Mouse (Mus musculus) G1E (cell line): Measurements from ENCODE around the gene Wfs1. TPM values are rescaled to one million over a fixed set of nuclear protein-coding genes. Genes with fewer than 3 reads are reported as not detected.

Source experiments
- ATAC-seq: 2 replicates; pipeline ENCODE4 v1.8.0; 2016; ENCODE audit warnings: mild to moderate bottlenecking; ENCODE audit not compliant: insufficient number of reproducible peaks, poor library complexity, low FRiP score, severe bottlenecking; ENCODE audit errors: extremely low read depth
- DNase-seq: peaks from one replicate; pipeline ENCODE4 v3.0.0; 2012; ENCODE audit warnings: low spot score
- H3K27me3 ChIP-seq: 2 replicates; pipeline ENCODE4 v1.6.1; 2012; ENCODE audit warnings: mild to moderate bottlenecking, low read length, inconsistent platforms; ENCODE audit not compliant: insufficient read depth
- H3K36me3 ChIP-seq: replicated peaks from 2 replicates; pipeline ENCODE3; 2012; ENCODE audit warnings: mild to moderate bottlenecking, inconsistent platforms
- H3K4me1 ChIP-seq: 2 replicates; pipeline ENCODE4 v1.6.1; 2012; ENCODE audit warnings: low read depth, low read length, inconsistent platforms, mixed read lengths; ENCODE audit not compliant: insufficient read depth
- H3K4me3 ChIP-seq: 2 replicates; pipeline ENCODE4 v1.5.1; 2012; ENCODE audit warnings: low read depth, mild to moderate bottlenecking, inconsistent platforms, low read length, moderate library complexity, mixed read lengths
- H3K9me3 ChIP-seq: replicated peaks from 2 replicates; pipeline ENCODE4 v1.6.1; 2012; ENCODE audit warnings: inconsistent platforms
- CTCF ChIP-seq: IDR thresholded peaks from 2 replicates; pipeline ENCODE4 v1.5.1; 2012; ENCODE audit warnings: low read depth, low read length, inconsistent platforms, mixed read lengths
- GATA1 ChIP-seq: IDR thresholded peaks from 2 replicates; pipeline ENCODE4 v1.6.1; 2012; ENCODE audit warnings: borderline replicate concordance, low read length, inconsistent platforms, mixed read lengths
- GATA2 ChIP-seq: IDR thresholded peaks from 2 replicates; pipeline ENCODE4 v1.6.1; 2012; ENCODE audit warnings: low read depth, low read length, inconsistent platforms, borderline replicate concordance
- POLR2AphosphoS5 ChIP-seq: IDR thresholded peaks from 2 replicates; pipeline ENCODE4 v1.6.1; 2012; ENCODE audit warnings: low read depth, low read length, inconsistent platforms; ENCODE audit not compliant: insufficient replicate concordance
- TAL1 ChIP-seq: conservative IDR thresholded peaks from 2 replicates; pipeline ENCODE4 v1.6.1; 2012; ENCODE audit warnings: low read depth, low read length, inconsistent platforms, mixed read lengths
- polyA plus RNA-seq: library from polyadenylated mRNA; stranded (reverse); fragments of >175 nt; gene quantifications from 2 replicates; pipeline ENCODE4 v1.2.3, GENCODE M21; 2012
- total RNA-seq, 2 experiments: library from RNA; stranded (forward) in 1 of 2; stranded (reverse) in 1 of 2; fragments of 200-1000 nt in 1 of 2; fragments of >200 nt in 1 of 2; fragmentation: Nextera tagmentation in 1 of 2; gene quantifications; 2 replicates each; pipeline ENCODE4 v1.2.3; 2014 to 2017

Gene Wfs1
- total RNA-seq (2014; fragmentation: Nextera tagmentation) (not detected in 2 replicates), total RNA-seq (2017) (0.05 TPM in 1 of 2 replicates, not detected in the other), polyA plus RNA-seq (0.02 TPM in 1 of 2 replicates, not detected in the other)

DNA sequence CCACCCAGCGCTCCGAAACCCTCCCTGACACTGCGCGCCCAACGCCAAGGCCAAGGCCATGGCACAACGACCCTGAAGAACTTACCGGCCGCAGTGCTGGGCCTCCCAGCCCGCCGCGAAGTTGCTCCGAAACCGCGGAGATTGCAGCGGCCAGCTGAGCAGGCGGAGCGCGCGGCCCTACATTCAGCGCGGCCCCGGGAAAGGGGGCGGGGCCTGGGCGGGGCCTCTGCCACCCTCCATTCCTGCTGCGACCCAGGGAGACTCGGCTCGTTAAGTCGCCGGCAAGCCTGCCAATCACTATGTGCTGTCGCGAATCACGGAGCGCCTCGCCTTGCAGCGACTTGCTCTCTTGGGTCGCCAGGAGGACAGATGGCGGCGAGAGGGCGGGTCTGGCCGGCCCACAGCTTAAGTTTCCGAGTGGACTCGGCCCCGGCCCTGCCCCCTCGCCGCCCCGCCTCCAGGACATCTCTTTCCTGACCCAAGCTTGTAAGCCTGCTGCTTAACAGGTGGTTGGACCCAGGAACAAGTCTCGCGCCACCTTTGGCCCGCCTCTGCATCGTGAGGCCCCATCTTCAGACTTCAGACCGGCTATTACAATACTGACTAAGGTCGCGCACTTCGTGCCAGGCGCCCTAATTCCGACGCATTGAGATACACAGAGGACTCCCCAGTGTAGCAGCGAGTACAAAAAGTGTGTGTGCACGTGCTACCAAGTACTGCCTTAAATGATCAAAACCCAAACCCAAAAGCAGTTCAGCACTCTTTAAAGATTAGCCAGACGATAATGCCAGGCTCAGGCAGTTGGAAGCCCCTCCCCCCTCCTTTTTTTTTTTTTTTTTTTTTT is at the start of gene Wfs1:
TSS of gene Wfs1 (minus strand) at position 425 of the 844 bp plus-strand sequence.
- ATAC-seq (no peak), DNase-seq (no peak)
- H3K4me3 ChIP-seq: no peak within 1 kb of the TSS

DNA sequence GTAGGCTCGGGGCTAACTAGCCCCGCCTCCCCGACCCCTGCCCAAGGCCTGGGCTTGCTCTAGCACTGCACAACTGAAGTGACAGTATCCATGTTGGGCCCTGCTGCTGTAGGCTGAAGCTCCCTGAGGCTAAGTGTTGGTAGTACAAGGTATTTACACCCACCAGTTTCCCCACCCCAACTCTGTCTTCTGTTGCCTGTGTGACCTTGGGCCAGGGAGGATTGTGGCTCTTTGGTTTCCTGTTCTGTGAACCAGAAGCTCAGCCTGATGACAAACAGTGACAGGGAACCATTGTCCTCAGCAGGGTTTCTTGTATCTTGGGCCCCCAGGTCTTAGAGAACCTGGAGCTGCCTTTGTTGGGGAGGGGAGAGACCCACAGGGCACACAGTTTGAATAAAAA is 47.9 kb upstream of the Wfs1 start:
- TF ChIP-seq CTCF: no peak
- TF ChIP-seq GATA2: no peak
- TF ChIP-seq TAL1: no peak
- TF ChIP-seq GATA1: no peak
- TF ChIP-seq POLR2AphosphoS5: no peak
- no peak for ATAC-seq

More for the DNA sequence above, at the start of gene Wfs1:
- H3K36me3 ChIP-seq: no peaks in the 10 kb centered on the region
- TF ChIP-seq POLR2AphosphoS5 (no peak), TAL1 (no peak), GATA2 (no peak), CTCF (no peak), GATA1 (no peak)
- H3K9me3 ChIP-seq: peaks cover 30% of the 10 kb centered on the region
- no peaks in the 10 kb centered on the region; the same call in 1 of the 2 replicates for H3K27me3 ChIP-seq
- H3K4me1 ChIP-seq: no peaks in the 10 kb centered on the region

GRCm38 (mm10) chr5:37035896-37036295 is 46.9 kb upstream of the Wfs1 start:
- ATAC-seq (no peak), DNase-seq (no peak)
- no peak for TF ChIP-seq CTCF
- Histone ChIP-seq H3K4me3 (no peak overlapping the region), H3K9me3 (peaks cover 17% of the 10 kb centered on the region), H3K4me1 (no peaks in the 10 kb centered on the region), H3K27me3 (0 out of 2 replicates have a peak, but pooled peaks cover 2% of the 10 kb centered on the region), H3K36me3 (no peaks in the 10 kb centered on the region)

More for the DNA sequence above, 47.9 kb upstream of the Wfs1 start:
- Histone ChIP-seq H3K4me1 (no peaks in the 10 kb centered on the region), H3K27me3 (0 out of 2 replicates have a peak, but pooled peaks cover 2% of the 10 kb centered on the region), H3K36me3 (no peaks in the 10 kb centered on the region), H3K4me3 (no peak overlapping the region), H3K9me3 (peaks cover 16% of the 10 kb centered on the region)
- no peak for DNase-seq

GRCm38 (mm10) chr5:37035192-37035591 is 46.2 kb upstream of the Wfs1 start:
- H3K4me3 ChIP-seq: no peak overlapping the region
- H3K27me3 ChIP-seq: 0 out of 2 replicates have a peak, but pooled peaks cover 2% of the 10 kb centered on the region
- no peak for DNase-seq
- H3K4me1 ChIP-seq: no peaks in the 10 kb centered on the region
- ATAC-seq: no peak
- peaks cover 19% of the 10 kb centered on the region for H3K9me3 ChIP-seq
- TF ChIP-seq CTCF (no peak), GATA1 (no peak), POLR2AphosphoS5 (no peak), GATA2 (no peak), TAL1 (no peak)
- H3K36me3 ChIP-seq: no peaks in the 10 kb centered on the region

DNA sequence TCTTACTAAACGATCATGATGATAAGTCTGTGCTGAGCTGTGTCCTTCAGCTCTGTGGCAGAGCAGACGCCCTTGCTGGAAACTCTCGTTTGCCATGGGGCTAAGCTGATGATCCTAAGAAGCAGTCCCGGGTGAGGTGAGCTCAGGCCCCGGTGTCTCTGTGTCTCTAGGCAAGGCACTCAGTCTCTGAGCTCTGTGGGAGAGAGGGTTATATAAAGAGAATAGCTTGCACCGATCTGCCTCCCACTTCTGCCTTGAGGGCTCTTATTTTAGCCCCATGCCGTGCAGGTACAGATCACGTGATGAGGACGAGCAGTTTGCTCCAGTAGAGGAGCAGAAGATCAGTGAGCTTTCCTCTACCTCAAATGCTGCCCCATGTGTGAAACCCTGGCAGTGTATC is 41.7 kb upstream of the Wfs1 start:
- H3K36me3 ChIP-seq: no peaks in the 10 kb centered on the region
- no peaks in the 10 kb centered on the region for H3K4me1 ChIP-seq
- no peaks in the 10 kb centered on the region for H3K27me3 ChIP-seq
- DNase-seq (no peak), ATAC-seq (no peak)
- no peak overlapping the region for H3K4me3 ChIP-seq
- H3K9me3 ChIP-seq: peaks cover 34% of the 10 kb centered on the region
- TF ChIP-seq GATA1: no peak
- no peak for TF ChIP-seq TAL1

DNA sequence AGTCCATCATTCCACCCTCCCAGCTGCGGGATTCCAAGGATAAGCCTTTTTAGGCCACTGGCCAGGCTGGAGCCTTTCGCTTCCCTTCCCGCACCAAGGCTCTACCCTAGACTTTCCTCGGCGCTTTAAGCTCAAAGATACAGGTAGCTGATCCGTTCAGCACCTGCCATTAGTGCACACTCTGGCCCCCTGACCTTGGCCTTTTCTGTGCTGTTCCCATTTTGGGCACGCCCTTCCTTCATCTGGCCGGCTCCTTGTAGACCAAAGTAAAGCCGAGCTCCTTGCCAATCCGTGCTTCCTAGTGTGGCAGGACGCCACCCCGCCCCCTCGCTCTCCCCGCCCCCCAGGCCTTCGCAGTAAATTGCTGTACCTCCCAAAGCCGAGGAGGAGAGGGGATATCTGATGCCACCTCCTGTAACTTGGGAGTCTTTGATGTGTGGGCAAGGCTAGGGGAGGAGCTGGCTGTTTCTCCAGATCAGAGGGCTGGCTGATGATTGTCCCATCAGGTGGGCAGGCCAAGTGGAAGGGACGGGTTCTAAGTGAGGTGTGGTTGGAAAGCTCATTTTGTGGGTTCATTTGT is 40.4 kb upstream of the Wfs1 start:
- no peak for TF ChIP-seq CTCF
- TF ChIP-seq TAL1: no peak
- no peak for TF ChIP-seq POLR2AphosphoS5
- TF ChIP-seq GATA1: no peak
- TF ChIP-seq GATA2: no peak
- no peaks in the 10 kb centered on the region for H3K36me3 ChIP-seq
- H3K9me3 ChIP-seq: peaks cover 34% of the 10 kb centered on the region
- no peak for ATAC-seq
- no peak overlapping the region; the same call in 1 of the 2 replicates for H3K4me3 ChIP-seq
- no peak for DNase-seq
- no peaks in the 10 kb centered on the region for H3K4me1 ChIP-seq
- H3K27me3 ChIP-seq: no peaks in the 10 kb centered on the region
